Mouse (Mus musculus) small intestine, adult 2 months (tissue): ENCODE results near the gene Acnat1. TPM values are rescaled to one million over a fixed set of nuclear protein-coding genes. Genes with fewer than 3 reads are reported as not detected.
"Not testable (repeated sequence)": the region's sequence is repeated elsewhere in the genome, so short reads cannot be mapped to it uniquely, and the experiment has no call there.

Experiments
- H3K27ac ChIP-seq: fragments of 200-500 bp; 2 replicates; pipeline ENCODE4 v1.5.1; 2012; ENCODE audit warnings: low read depth, low read length, control low read depth, inconsistent platforms; ENCODE audit not compliant: insufficient read depth
- H3K27me3 ChIP-seq: fragments of 200-500 bp; 2 replicates; pipeline ENCODE4 v1.6.1; 2012; ENCODE audit warnings: mild to moderate bottlenecking, moderate library complexity, low read length, inconsistent platforms; ENCODE audit not compliant: control insufficient read depth, insufficient read depth
- H3K36me3 ChIP-seq: fragments of 200-500 bp; 2 replicates; pipeline ENCODE4 v1.6.1; 2012; ENCODE audit warnings: mild to moderate bottlenecking, low read length, control low read depth, inconsistent platforms; ENCODE audit not compliant: control insufficient read depth, insufficient read depth
- H3K4me1 ChIP-seq: fragments of 200-500 bp; 2 replicates; pipeline ENCODE4 v1.6.1; 2012; ENCODE audit warnings: low read length, inconsistent platforms, mixed read lengths; ENCODE audit not compliant: control insufficient read depth, insufficient read depth, insufficient read length
- H3K4me3 ChIP-seq: fragments of 200-500 bp; 2 replicates; pipeline ENCODE4 v1.5.1; 2012; ENCODE audit warnings: low read depth, mild to moderate bottlenecking, control low read depth, inconsistent platforms, low read length, moderate library complexity
- CTCF ChIP-seq: fragments of 200-500 bp; IDR thresholded peaks from 2 replicates; pipeline ENCODE4 v1.5.1; 2012; ENCODE audit warnings: low read depth, mild to moderate bottlenecking, control low read depth, inconsistent platforms, low read length, moderate library complexity, mixed read lengths; ENCODE audit not compliant: insufficient replicate concordance, insufficient read length; ENCODE audit errors: extremely low read depth
- POLR2A ChIP-seq: fragments of 200-500 bp; IDR thresholded peaks from 2 replicates; pipeline ENCODE4 v1.6.1; 2012; ENCODE audit warnings: low read depth, mild to moderate bottlenecking, control low read depth, inconsistent platforms, low read length, moderate library complexity
- WGBS: fragments of 180-500 bp; shearing (Covaris S2); methylation state at CpG from one replicate; pipeline ENCODE4 v1.1.7; 2018; 5-methylcytosine and 5-hydroxymethylcytosine counted together
- polyA plus RNA-seq: library from polyadenylated mRNA; depleted of rRNA; stranded (reverse); fragments of >200 nt; gene quantifications from 2 replicates; pipeline ENCODE4 v1.2.3, GENCODE M21; 2012; rRNA removed

Gene Acnat1
- 2.7 and 6.5 TPM in 2 replicates for polyA plus RNA-seq

GRCm38 (mm10) chr4:49473435-49474100 is at the start of gene Acnat1:
Acnat1 (minus strand) TSS chr4:49473912.
- H3K27ac ChIP-seq: peak within 1 kb of the TSS; percentile 71
- WGBS: 18% methylated on average over 3 of the region's 3 CpGs
- peaks cover 8% of the 10 kb centered on the region; the same call in 1 of the 2 replicates for H3K4me1 ChIP-seq
- H3K27me3 ChIP-seq: no peaks in the 10 kb centered on the region
- TF ChIP-seq CTCF: no peak
- H3K4me3 ChIP-seq: no peak within 1 kb of the TSS
- peaks cover 6% of the 10 kb centered on the region; the same call in 1 of the 2 replicates for H3K36me3 ChIP-seq

- Histone ChIP-seq H3K27ac (no peak overlapping the region), H3K27me3 (no peaks in the 10 kb centered on the region), H3K36me3 (no peaks in the 10 kb centered on the region), H3K4me1 (peaks cover 5% of the 10 kb centered on the region; the same call in 1 of the 2 replicates), H3K4me3 (no peak overlapping the region)
- WGBS: 82% methylated on average over 9 of the region's 9 CpGs
- no peak for TF ChIP-seq CTCF
- no peak for TF ChIP-seq POLR2A
These were observed 48.9 kb upstream of the Acnat1 start for GRCm38 (mm10) chr4:49522576-49522975.

GRCm38 (mm10) chr4:49521346-49521745 is 47.6 kb upstream of the Acnat1 start:
- Histone ChIP-seq H3K36me3 (no peaks in the 10 kb centered on the region), H3K4me1 (peaks cover 5% of the 10 kb centered on the region; the same call in 1 of the 2 replicates), H3K27me3 (no peaks in the 10 kb centered on the region), H3K4me3 (peak overlapping the region; percentile 74), H3K27ac (no peak overlapping the region)
- WGBS: 2% methylated on average over 17 of the region's 17 CpGs
- TF ChIP-seq CTCF (no peak), POLR2A (no peak)

- Histone ChIP-seq H3K4me1 (peaks cover 5% of the 10 kb centered on the region; the same call in 1 of the 2 replicates), H3K4me3 (peak within 1 kb of the TSS; percentile 74), H3K36me3 (no peaks in the 10 kb centered on the region), H3K27me3 (no peaks in the 10 kb centered on the region), H3K27ac (peak within 1 kb of the TSS; percentile 7; the same call in 1 of the 2 replicates)
- TF ChIP-seq CTCF (no peak), POLR2A (peak; percentile 67; the same call in 1 of the 2 replicates)
- WGBS: under 1% methylated on average over 41 of the region's 41 CpGs
These were observed 47.0 kb upstream of the Acnat1 start, which contains the start of the genes Mrpl50 and Zfp189 for GRCm38 (mm10) chr4:49520572-49521340. Mrpl50 (minus strand) TSS chr4:49521093. Zfp189 (plus strand) TSS chr4:49521176.

- H3K27ac ChIP-seq: no peak overlapping the region
- H3K4me1 ChIP-seq: peaks cover 5% of the 10 kb centered on the region; the same call in 1 of the 2 replicates
- WGBS: 77% methylated on average over 5 of the region's 5 CpGs
- TF ChIP-seq CTCF (peak; percentile 30; the same call in 1 of the 2 replicates), POLR2A (no peak)
- peaks cover under 1% of the 10 kb centered on the region; the same call in 1 of the 2 replicates for H3K36me3 ChIP-seq
- H3K4me3 ChIP-seq: no peak overlapping the region
- H3K27me3 ChIP-seq: no peaks in the 10 kb centered on the region
These were observed 45.8 kb upstream of the Acnat1 start for GRCm38 (mm10) chr4:49519476-49519875.

GRCm38 (mm10) chr4:49514441-49514840 is 40.7 kb upstream of the Acnat1 start:
- 96% methylated on average over 6 of the region's 6 CpGs for WGBS
- H3K4me3 ChIP-seq: no peak overlapping the region
- no peaks in the 10 kb centered on the region for H3K27me3 ChIP-seq
- H3K4me1 ChIP-seq: peaks cover 5% of the 10 kb centered on the region; the same call in 1 of the 2 replicates
- H3K36me3 ChIP-seq: peaks cover 19% of the 10 kb centered on the region
- TF ChIP-seq POLR2A (no peak), CTCF (no peak)
- no peak overlapping the region for H3K27ac ChIP-seq

- Histone ChIP-seq H3K4me1 (no peaks in the 10 kb centered on the region), H3K27me3 (no peaks in the 10 kb centered on the region), H3K27ac (no peak overlapping the region), H3K36me3 (peaks cover 19% of the 10 kb centered on the region), H3K4me3 (no peak overlapping the region)
- WGBS: 94% methylated on average over 4 of the region's 4 CpGs
- TF ChIP-seq POLR2A (no peak), CTCF (no peak)
These were observed 38.9 kb upstream of the Acnat1 start for GRCm38 (mm10) chr4:49512636-49513035.

- WGBS: 51% methylated on average over 1 of the region's 1 CpGs
- not testable (repeated sequence) for H3K27ac ChIP-seq, H3K4me3 ChIP-seq, H3K27me3 ChIP-seq, H3K4me1 ChIP-seq
- H3K36me3 ChIP-seq: peaks cover 19% of the 10 kb centered on the region
These were observed 36.6 kb upstream of the Acnat1 start for GRCm38 (mm10) chr4:49510236-49510835.
